Mouse (Mus musculus) small intestine, adult 2 months (tissue): ENCODE results near the gene Ms4a13. TPM values are rescaled to one million over a fixed set of nuclear protein-coding genes. Genes with fewer than 3 reads are reported as not detected.
"Not testable (repeated sequence)": the region's sequence is repeated elsewhere in the genome, so short reads cannot be mapped to it uniquely, and the experiment has no call there.

Source experiments
- H3K27ac ChIP-seq: fragments of 200-500 bp; 2 replicates; pipeline ENCODE4 v1.5.1; 2012; ENCODE audit warnings: low read depth, low read length, control low read depth, inconsistent platforms; ENCODE audit not compliant: insufficient read depth
- H3K27me3 ChIP-seq: fragments of 200-500 bp; 2 replicates; pipeline ENCODE4 v1.6.1; 2012; ENCODE audit warnings: mild to moderate bottlenecking, moderate library complexity, low read length, inconsistent platforms; ENCODE audit not compliant: control insufficient read depth, insufficient read depth
- H3K36me3 ChIP-seq: fragments of 200-500 bp; 2 replicates; pipeline ENCODE4 v1.6.1; 2012; ENCODE audit warnings: mild to moderate bottlenecking, low read length, control low read depth, inconsistent platforms; ENCODE audit not compliant: control insufficient read depth, insufficient read depth
- H3K4me1 ChIP-seq: fragments of 200-500 bp; 2 replicates; pipeline ENCODE4 v1.6.1; 2012; ENCODE audit warnings: low read length, inconsistent platforms, mixed read lengths; ENCODE audit not compliant: control insufficient read depth, insufficient read depth, insufficient read length
- H3K4me3 ChIP-seq: fragments of 200-500 bp; 2 replicates; pipeline ENCODE4 v1.5.1; 2012; ENCODE audit warnings: low read depth, mild to moderate bottlenecking, control low read depth, inconsistent platforms, low read length, moderate library complexity
- CTCF ChIP-seq: fragments of 200-500 bp; IDR thresholded peaks from 2 replicates; pipeline ENCODE4 v1.5.1; 2012; ENCODE audit warnings: low read depth, mild to moderate bottlenecking, control low read depth, inconsistent platforms, low read length, moderate library complexity, mixed read lengths; ENCODE audit not compliant: insufficient replicate concordance, insufficient read length; ENCODE audit errors: extremely low read depth
- POLR2A ChIP-seq: fragments of 200-500 bp; IDR thresholded peaks from 2 replicates; pipeline ENCODE4 v1.6.1; 2012; ENCODE audit warnings: low read depth, mild to moderate bottlenecking, control low read depth, inconsistent platforms, low read length, moderate library complexity
- WGBS: fragments of 180-500 bp; shearing (Covaris S2); methylation state at CpG from one replicate; pipeline ENCODE4 v1.1.7; 2018; 5-methylcytosine and 5-hydroxymethylcytosine counted together
- polyA plus RNA-seq: library from polyadenylated mRNA; depleted of rRNA; stranded (reverse); fragments of >200 nt; gene quantifications from 2 replicates; pipeline ENCODE4 v1.2.3, GENCODE M21; 2012; rRNA removed

Ms4a13 gene
- polyA plus RNA-seq, 1 experiment = not detected

- TF ChIP-seq CTCF (no peak), POLR2A (no peak)
- WGBS = 94% methylated on average over 1 of the region's 1 CpGs
- Histone ChIP-seq H3K27ac (no peak overlapping the region), H3K4me3 (no peak overlapping the region), H3K27me3 (no peaks in the 10 kb centered on the region), H3K36me3 (no peaks in the 10 kb centered on the region), H3K4me1 (peaks cover 5% of the 10 kb centered on the region; the same call in 1 of the 2 replicates)
Observed at GRCm38 (mm10) chr19:11129702-11130101, 66.8 kb downstream of the Ms4a13 start.

DNA sequence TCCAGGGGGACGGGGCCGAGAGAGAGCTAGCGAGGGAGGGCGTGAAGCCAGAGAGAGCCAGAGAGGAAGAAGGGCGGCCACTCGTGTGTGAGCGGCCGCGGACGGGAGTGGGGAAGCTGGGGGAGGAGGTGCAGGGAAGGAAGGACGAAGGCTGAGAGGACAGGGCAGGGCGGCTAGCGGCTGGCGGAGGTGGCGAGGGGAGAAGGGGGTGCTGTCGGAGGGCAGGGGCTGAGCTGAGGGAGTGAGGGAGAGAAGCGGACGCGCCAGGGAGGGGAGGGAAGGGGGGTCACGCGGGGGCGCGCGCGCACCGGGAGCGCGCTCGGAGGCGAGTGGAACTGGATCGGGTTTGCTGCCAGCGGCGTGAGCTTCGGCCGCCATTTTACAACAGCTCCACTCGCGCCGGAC, 75.5 kb downstream of the Ms4a13 start:
- H3K27me3 ChIP-seq, H3K36me3 ChIP-seq, H3K4me1 ChIP-seq: not testable (repeated sequence)
- H3K4me3 ChIP-seq = peak overlapping the region; percentile 67
- 1% methylated on average over 17 of the region's 38 CpGs for WGBS
- H3K27ac ChIP-seq = 0 out of 2 replicates have a peak overlapping the region, but pooled peaks have one; percentile 41

Other genes starting within 250 kb of the Ms4a13 start
- 2.5 and 3.2 TPM in 2 replicates for gene Ccdc86, start 247.5 kb downstream of the Ms4a13 start, polyA plus RNA-seq
- 103 and 341 TPM in 2 replicates for gene Ms4a10, start 222.1 kb downstream of the Ms4a13 start, polyA plus RNA-seq
- gene Ms4a15, start 203.5 kb downstream of the Ms4a13 start, polyA plus RNA-seq = 0.20 and 1.9 TPM in 2 replicates
- 30.4 and 79.4 TPM in 2 replicates for gene Ms4a18, start 178.7 kb downstream of the Ms4a13 start, polyA plus RNA-seq
- 173 and 417 TPM in 2 replicates for gene Ms4a8a, start 115.6 kb downstream of the Ms4a13 start, polyA plus RNA-seq
- gene 1700017D01Rik, start 65.9 kb downstream of the Ms4a13 start, polyA plus RNA-seq = not detected in 2 replicates
- gene 1700025F22Rik, start 31.4 kb downstream of the Ms4a13 start, polyA plus RNA-seq = not detected in 2 replicates
- gene Ms4a12, start 35.7 kb upstream of the Ms4a13 start, polyA plus RNA-seq = 4.1 and 5.8 TPM in 2 replicates
- 0.14 and 0.52 TPM in 2 replicates for gene Ms4a1, start 69.5 kb upstream of the Ms4a13 start, polyA plus RNA-seq
- gene Ms4a5, start 87.1 kb upstream of the Ms4a13 start, polyA plus RNA-seq = not detected in 2 replicates
- 0.05 and 0.10 TPM in 2 replicates for gene Ms4a14, start 117.7 kb upstream of the Ms4a13 start, polyA plus RNA-seq
- gene Ms4a7, start 139.4 kb upstream of the Ms4a13 start, polyA plus RNA-seq = 0.91 and 1.0 TPM in 2 replicates
- 0.35 and 0.41 TPM in 2 replicates for gene Ms4a4a, start 178.8 kb upstream of the Ms4a13 start, polyA plus RNA-seq
- gene Ms4a4c, start 208.0 kb upstream of the Ms4a13 start, polyA plus RNA-seq = 0.27 and 0.51 TPM in 2 replicates
- gene Ms4a4b, start 246.8 kb upstream of the Ms4a13 start, polyA plus RNA-seq = 0.60 and 0.63 TPM in 2 replicates